Mouse (Mus musculus) limb, embryonic 11.5 days (tissue): ENCODE data around the gene Polr2m. TPM values are rescaled to one million over a fixed set of nuclear protein-coding genes. Genes with fewer than 3 reads are reported as not detected.

Experiments used
- ATAC-seq: fragments of 200-750 bp; cut with Nextera tagmentation; 2 replicates; pipeline ENCODE4 v1.8.0; 2017; ENCODE audit warnings: low read depth; ENCODE audit not compliant: insufficient number of reproducible peaks, low FRiP score, low TSS enrichment
- DNase-seq: peaks from one replicate; pipeline ENCODE4 v3.0.0-alpha.2; 2015; ENCODE audit warnings: low spot score
- H3K27ac ChIP-seq: fragments of 300-500 bp; sonication (generic); replicated peaks from 2 replicates; pipeline ENCODE4 v1.5.1; 2014; ENCODE audit warnings: low read depth, mild to moderate bottlenecking, low read length
- H3K27me3 ChIP-seq: fragments of 300-500 bp; sonication (generic); 2 replicates; pipeline ENCODE4 v1.6.1; 2014; ENCODE audit warnings: mild to moderate bottlenecking, low read length, mixed read lengths; ENCODE audit not compliant: control insufficient read depth, insufficient read depth
- H3K36me3 ChIP-seq: fragments of 300-500 bp; sonication (generic); 2 replicates; pipeline ENCODE4 v1.6.1; 2014; ENCODE audit warnings: mild to moderate bottlenecking, low read length, moderate library complexity, mixed read lengths; ENCODE audit not compliant: control insufficient read depth, insufficient read depth
- H3K4me1 ChIP-seq: fragments of 300-500 bp; sonication (generic); 2 replicates; pipeline ENCODE4 v1.6.1; 2014; ENCODE audit warnings: low read length, mixed read lengths; ENCODE audit not compliant: control insufficient read depth, insufficient read depth
- H3K4me2 ChIP-seq: fragments of 300-500 bp; sonication (generic); 2 replicates; pipeline ENCODE4 v1.6.1; 2014; ENCODE audit warnings: low read depth, mild to moderate bottlenecking, moderate library complexity; ENCODE audit not compliant: severe bottlenecking
- H3K4me3 ChIP-seq: fragments of 300-500 bp; sonication (generic); 2 replicates; pipeline ENCODE4 v1.5.1; 2014; ENCODE audit warnings: low read depth, low read length
- H3K9ac ChIP-seq: fragments of 300-500 bp; sonication (generic); 2 replicates; pipeline ENCODE4 v1.6.1; 2014; ENCODE audit warnings: mild to moderate bottlenecking, low read length
- H3K9me3 ChIP-seq: fragments of 300-500 bp; sonication (generic); 2 replicates; pipeline ENCODE4 v1.6.1; 2016; ENCODE audit warnings: low read length; ENCODE audit not compliant: control insufficient read depth
- WGBS: fragments of 180-500 bp; shearing (Covaris S2); extraction: QIAGEN DNeasy Blood & Tissue Kit; methylation state at CpG from one replicate; pipeline ENCODE4 v1.1.7; 2014; 5-methylcytosine and 5-hydroxymethylcytosine counted together
- polyA plus RNA-seq: library from polyadenylated mRNA; unstranded; fragments of >200 nt; fragmentation: Nextera tagmentation; extraction: Ambion mirVana; gene quantifications from 2 replicates; pipeline ENCODE4 v1.2.1, GENCODE M21; 2014

The Polr2m gene
- polyA plus RNA-seq, result 525 and 533 TPM in 2 replicates

GRCm38 (mm10) chr9:71485475-71486094, at the start of gene Polr2m:
Polr2m (minus strand) TSS chr9:71485935.
- Histone ChIP-seq H3K9ac (peak within 1 kb of the TSS; percentile 100), H3K4me3 (peak within 1 kb of the TSS; percentile 97), H3K9me3 (no peaks in the 10 kb centered on the region), H3K4me2 (peak within 1 kb of the TSS; percentile 66), H3K27me3 (no peaks in the 10 kb centered on the region), H3K27ac (peak within 1 kb of the TSS; percentile 89), H3K36me3 (peaks cover 23% of the 10 kb centered on the region; the same call in 1 of the 2 replicates), H3K4me1 (no peaks in the 10 kb centered on the region)
- DNase-seq, result peak; percentile 99
- 1% methylated on average over 69 of the region's 70 CpGs for WGBS
- ATAC-seq, result peak; percentile 92

GRCm38 (mm10) chr9:71535036-71535435, 49.3 kb upstream of the Polr2m start:
- no peak for ATAC-seq

GRCm38 (mm10) chr9:71529960-71530359, 44.2 kb upstream of the Polr2m start:
- H3K9me3 ChIP-seq, result no peaks in the 10 kb centered on the region
- no peak overlapping the region for H3K27ac ChIP-seq
- DNase-seq (no peak), ATAC-seq (no peak)
- H3K4me3 ChIP-seq, result no peak overlapping the region
- H3K27me3 ChIP-seq, result no peaks in the 10 kb centered on the region
- H3K9ac ChIP-seq, result no peak overlapping the region
- no peaks in the 10 kb centered on the region for H3K4me1 ChIP-seq
- H3K36me3 ChIP-seq, result no peaks in the 10 kb centered on the region
- no peak overlapping the region for H3K4me2 ChIP-seq
- 69% methylated on average over 2 of the region's 2 CpGs for WGBS

More at GRCm38 (mm10) chr9:71535036-71535435, 49.3 kb upstream of the Polr2m start:
- no peak overlapping the region for H3K4me2 ChIP-seq
- no peaks in the 10 kb centered on the region for H3K27me3 ChIP-seq
- no peak overlapping the region for H3K4me3 ChIP-seq
- no peak for DNase-seq
- WGBS, result 81% methylated on average over 2 of the region's 2 CpGs
- H3K9ac ChIP-seq, result no peak overlapping the region
- no peaks in the 10 kb centered on the region for H3K36me3 ChIP-seq
- H3K4me1 ChIP-seq, result no peaks in the 10 kb centered on the region
- H3K27ac ChIP-seq, result no peak overlapping the region
- H3K9me3 ChIP-seq, result no peaks in the 10 kb centered on the region

GRCm38 (mm10) chr9:71527438-71527837, 41.7 kb upstream of the Polr2m start:
- H3K9ac ChIP-seq, result no peak overlapping the region
- H3K4me2 ChIP-seq, result no peak overlapping the region
- H3K27me3 ChIP-seq, result no peaks in the 10 kb centered on the region
- H3K9me3 ChIP-seq, result no peaks in the 10 kb centered on the region
- ATAC-seq (peak; percentile 67; the same call in 1 of the 2 replicates), DNase-seq (peak; percentile 52)
- no peaks in the 10 kb centered on the region for H3K36me3 ChIP-seq
- H3K27ac ChIP-seq, result no peak overlapping the region
- no peaks in the 10 kb centered on the region for H3K4me1 ChIP-seq
- 12% methylated on average over 9 of the region's 9 CpGs for WGBS
- no peak overlapping the region for H3K4me3 ChIP-seq

GRCm38 (mm10) chr9:71523901-71524300, 38.2 kb upstream of the Polr2m start:
- H3K4me3 ChIP-seq, result no peak overlapping the region
- H3K9ac ChIP-seq, result no peak overlapping the region
- no peak for DNase-seq
- no peaks in the 10 kb centered on the region for H3K4me1 ChIP-seq
- 87% methylated on average over 4 of the region's 4 CpGs for WGBS
- H3K4me2 ChIP-seq, result no peak overlapping the region
- H3K36me3 ChIP-seq, result no peaks in the 10 kb centered on the region
- ATAC-seq, result no peak
- no peak overlapping the region for H3K27ac ChIP-seq
- H3K9me3 ChIP-seq, result no peaks in the 10 kb centered on the region
- no peaks in the 10 kb centered on the region for H3K27me3 ChIP-seq

GRCm38 (mm10) chr9:71519836-71520235, 34.1 kb upstream of the Polr2m start:
- Histone ChIP-seq H3K4me2 (no peak overlapping the region), H3K9ac (no peak overlapping the region), H3K9me3 (no peaks in the 10 kb centered on the region), H3K4me3 (no peak overlapping the region), H3K27me3 (no peaks in the 10 kb centered on the region), H3K27ac (no peak overlapping the region), H3K4me1 (no peaks in the 10 kb centered on the region), H3K36me3 (no peaks in the 10 kb centered on the region)
- DNase-seq (no peak), ATAC-seq (no peak)
- 60% methylated on average over 3 of the region's 3 CpGs for WGBS

GRCm38 (mm10) chr9:71517487-71517886, 31.8 kb upstream of the Polr2m start:
- H3K4me3 ChIP-seq, result no peak overlapping the region
- H3K9me3 ChIP-seq, result no peaks in the 10 kb centered on the region
- H3K9ac ChIP-seq, result no peak overlapping the region
- ATAC-seq, result no peak
- DNase-seq, result no peak
- H3K27me3 ChIP-seq, result no peaks in the 10 kb centered on the region
- H3K4me1 ChIP-seq, result peaks cover 11% of the 10 kb centered on the region
- H3K27ac ChIP-seq, result no peak overlapping the region
- H3K36me3 ChIP-seq, result no peaks in the 10 kb centered on the region
- H3K4me2 ChIP-seq, result no peak overlapping the region
- 89% methylated on average over 4 of the region's 4 CpGs for WGBS

- Histone ChIP-seq H3K9ac (no peak overlapping the region), H3K9me3 (no peaks in the 10 kb centered on the region), H3K27me3 (peaks cover 1% of the 10 kb centered on the region; the same call in 1 of the 2 replicates), H3K36me3 (no peaks in the 10 kb centered on the region), H3K27ac (no peak overlapping the region), H3K4me1 (peaks cover 15% of the 10 kb centered on the region), H3K4me3 (no peak overlapping the region), H3K4me2 (no peak overlapping the region)
- 94% methylated on average over 4 of the region's 4 CpGs for WGBS
- no peak for DNase-seq
- ATAC-seq, result no peak
Observed at GRCm38 (mm10) chr9:71515862-71516261, 30.1 kb upstream of the Polr2m start.
